Mouse (Mus musculus) testis, postnatal 14 days (tissue): ENCODE data around the gene Gm15557.
A peak's percentile ranks its signal among the peaks of the same experiment; 100 is the strongest.
"Not testable (repeated sequence)": the region's sequence is repeated elsewhere in the genome, so short reads cannot be mapped to it uniquely, and the experiment has no call there.

ENCODE experiments used
- DNase-seq: peaks from one replicate; pipeline ENCODE4 v3.0.0; 2021; ENCODE audit warnings: low spot score

Gene Gm15557

DNA sequence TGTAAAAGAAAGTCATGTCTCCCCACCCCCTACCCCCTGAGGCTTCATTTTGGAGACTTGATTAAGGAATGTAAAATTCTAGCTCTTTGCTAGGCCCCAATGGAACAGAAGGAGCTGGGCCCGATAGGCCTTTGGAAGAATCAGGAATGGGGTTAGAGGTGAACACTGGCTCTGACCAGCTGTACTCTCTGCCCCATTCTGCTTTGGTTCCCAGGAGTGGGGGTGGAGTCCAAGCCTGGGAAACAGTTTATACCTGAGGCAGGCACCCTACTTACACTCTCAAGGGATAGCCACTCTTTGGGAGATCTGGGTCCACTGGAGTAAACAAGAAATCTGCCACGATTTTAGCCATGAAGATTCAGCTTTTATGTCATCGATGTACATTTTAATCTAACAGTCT is at the start of gene Gm15557:
Gene Gm15557 (plus strand): TSS at position 48 of the 400 bp plus-strand sequence.
- no peak for DNase-seq

DNA sequence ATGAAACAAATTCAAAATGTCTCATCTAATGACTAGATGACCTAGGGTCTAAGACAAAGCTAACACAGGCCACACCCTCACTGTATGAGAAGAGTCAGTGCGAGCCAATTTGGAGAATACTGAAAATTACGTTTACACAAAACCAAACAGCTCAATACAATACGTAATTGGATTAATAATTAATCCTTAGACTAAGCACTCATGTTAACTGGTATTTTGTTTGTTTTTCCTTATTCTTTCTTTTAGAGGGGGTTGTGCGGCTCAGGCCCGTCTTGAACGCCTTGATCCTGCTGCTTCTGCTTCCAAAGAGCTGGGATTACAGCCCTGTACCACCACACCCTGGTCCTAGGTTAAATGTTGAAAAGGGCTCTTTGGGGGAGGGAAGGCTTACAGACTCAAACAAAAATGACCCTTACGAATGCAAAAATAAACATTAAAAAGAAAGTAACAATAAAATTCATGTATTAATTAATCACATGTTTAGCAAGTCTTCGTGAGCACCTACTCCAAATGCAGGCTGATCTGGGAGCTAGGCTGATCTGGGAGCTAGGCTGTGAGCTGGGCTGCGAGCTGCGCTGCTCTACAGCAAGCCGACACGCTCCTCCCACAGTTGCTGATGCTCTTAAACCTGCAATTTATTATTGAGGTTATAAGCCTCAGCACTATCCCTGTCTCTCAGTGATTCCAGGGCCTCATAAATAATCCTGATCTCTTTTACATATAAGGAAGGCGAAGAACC is 46.1 kb upstream of the Gm15557 start:
- no peak for DNase-seq

DNA sequence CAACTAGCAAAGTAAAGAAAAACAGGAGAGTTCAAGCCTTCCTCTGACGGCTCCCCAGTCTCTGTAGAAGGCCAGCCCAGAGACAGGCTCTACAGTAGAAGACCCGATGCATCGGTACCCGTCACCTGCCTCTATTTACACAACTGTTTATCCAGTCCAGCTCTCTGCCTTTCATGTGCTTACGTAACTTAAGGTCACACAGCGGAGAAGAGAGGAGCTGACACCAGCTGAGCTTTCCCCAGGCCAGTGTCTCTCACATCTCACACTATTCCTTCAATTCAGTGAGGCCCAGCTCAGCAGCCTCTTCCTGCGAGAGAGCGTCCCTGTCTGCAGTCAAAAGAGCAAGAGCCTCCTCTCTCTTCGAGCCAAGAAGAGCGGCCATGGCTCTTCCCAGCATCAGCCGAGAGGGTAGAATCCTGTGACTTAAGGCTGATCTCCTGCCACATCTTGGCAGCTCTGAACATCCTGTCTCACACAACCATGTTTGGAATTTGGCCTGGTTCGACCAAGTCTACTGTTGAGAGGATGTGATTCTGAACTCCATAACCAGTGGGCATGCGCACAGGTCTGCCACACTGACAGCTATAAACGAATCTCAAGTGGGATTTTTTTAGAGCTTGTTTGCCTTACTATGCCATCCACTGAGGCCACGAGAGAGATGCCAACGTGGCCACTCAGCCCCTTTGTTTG is 45.3 kb upstream of the Gm15557 start:
- no peak for DNase-seq

DNA sequence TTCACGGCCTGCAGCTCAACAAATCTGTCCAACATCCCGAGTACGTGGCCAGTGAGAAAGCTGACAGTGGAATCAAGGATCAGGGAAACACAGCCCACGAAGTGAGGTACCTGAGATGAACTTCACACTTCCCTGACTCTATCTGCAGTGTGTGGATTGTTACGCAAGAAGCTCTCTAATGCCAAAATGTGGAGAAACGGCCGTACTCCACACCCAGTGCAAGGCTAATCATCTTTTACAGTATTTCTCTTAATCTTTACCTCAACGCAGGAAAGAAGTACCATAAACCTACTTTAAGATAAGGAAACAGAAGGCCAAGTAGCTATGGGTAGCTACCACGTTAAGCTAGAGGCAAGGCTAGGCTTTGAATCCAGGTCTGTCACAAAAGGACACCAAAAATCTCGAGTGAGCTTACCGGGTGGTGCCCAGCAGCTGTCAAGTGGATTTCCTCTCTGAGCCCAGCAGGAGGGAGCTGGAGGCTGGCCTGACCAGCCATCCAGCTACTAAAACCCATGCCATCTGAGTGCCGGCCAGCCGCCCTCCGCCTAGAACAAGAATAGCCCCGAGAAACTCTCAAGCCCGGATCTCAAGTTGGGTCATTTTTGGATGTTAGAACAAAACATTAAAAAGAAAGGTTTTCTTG is 37.4 kb upstream of the Gm15557 start:
- DNase-seq, result no peak

DNA sequence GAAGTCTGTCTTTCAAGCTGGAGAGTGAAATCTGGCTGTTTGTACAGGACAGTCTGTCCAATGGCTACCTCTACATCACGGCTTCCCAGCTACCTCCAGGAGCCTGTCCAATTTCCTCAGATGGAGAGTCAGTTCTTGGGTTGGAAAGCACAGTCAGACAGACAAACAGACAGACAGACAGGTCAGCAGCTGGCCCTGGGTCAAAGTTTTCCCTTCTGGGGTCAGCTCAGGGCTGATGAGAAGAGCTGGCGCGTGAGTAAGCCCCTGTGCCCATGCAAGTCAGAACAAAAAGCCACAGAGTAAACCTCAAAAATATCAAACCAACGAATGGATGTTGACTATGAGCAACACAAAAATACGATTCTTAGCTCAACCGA is 36.9 kb upstream of the Gm15557 start:
- no peak for DNase-seq

DNA sequence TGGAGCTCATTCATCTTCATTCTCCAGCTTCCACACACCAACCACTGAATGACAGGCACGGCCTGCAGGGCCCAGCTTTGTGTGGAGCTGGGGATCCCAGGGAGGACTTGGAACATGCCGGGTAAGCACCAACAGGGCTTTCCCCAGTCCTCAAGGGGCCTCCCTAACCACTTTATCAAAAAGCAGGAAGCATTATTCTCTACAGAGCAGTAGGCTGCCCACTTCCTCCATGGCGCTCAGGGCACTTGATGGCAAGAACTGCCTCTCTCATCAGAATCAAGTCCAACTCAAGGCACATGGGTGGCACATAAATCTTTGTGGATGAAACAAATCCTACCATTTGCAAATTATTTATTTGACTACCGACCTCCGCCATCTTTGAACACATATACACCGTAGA is 25.8 kb upstream of the Gm15557 start:
- DNase-seq, result no peak

DNA sequence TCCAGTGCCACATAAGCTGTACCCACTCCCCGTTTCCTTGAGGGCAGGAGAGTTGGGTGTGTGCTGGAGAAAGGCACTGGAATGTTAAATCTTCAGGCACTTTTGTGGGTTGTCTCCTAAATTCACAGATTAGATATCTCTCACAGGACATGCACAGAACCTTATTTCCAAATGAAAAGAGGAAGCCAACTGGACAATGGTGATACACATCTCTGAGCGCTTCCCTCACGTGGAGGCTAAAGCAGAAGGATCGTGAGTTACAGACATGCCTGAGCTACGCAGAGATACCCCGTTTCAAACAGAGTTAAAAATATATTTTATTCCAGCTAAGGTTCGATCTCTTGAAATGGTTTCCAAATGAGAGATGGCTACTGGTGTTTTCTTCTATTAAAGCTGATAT is 17.4 kb upstream of the Gm15557 start:
- no peak for DNase-seq

DNA sequence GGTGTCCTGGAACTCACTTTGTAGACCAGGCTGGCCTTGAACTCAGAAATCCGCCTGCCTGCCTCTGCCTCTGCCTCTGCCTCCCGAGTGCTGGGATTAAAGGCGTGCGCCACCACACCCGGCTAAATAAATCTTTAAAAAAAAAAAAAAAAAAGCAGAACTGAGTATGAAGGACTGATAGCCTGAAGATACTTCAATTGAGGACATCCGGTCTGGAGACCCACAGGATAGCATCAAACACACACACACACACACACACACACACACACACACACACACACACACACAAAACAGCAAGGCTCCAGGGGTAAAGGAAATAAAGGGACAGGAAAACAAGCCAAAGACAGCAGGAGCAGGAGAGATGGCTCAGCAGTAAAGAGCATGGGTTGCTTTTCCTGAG is 15.3 kb upstream of the Gm15557 start:
- not testable (repeated sequence) for DNase-seq

DNA sequence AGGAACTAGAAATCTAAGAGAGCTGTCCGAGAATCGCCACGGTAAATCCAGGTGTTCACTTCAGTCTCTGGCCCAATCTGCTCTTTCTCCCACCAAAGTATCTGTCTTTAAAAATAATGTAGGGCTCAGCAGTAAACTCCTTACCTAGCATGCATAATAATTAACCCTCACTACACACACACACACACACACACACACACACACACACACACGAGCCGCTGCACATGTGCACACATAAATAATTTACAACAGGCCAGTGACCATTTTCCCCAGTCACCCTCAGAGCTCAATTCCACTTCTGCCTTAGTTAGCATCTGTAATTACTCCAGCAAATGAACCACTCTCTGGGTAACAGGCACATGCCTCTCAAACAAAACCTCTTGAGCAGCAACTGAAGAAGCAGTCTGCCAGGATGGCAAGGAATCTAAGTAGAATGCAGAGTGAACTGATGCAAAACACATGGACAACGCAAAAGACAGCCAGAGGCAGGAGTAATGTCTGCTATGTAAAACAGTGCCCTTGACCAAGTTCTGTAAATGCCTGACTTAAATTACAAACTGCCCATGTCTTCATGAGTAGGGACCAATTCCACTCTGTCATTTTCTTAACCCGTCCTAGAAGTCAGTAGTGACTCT is 11.7 kb upstream of the Gm15557 start:
- no peak for DNase-seq

DNA sequence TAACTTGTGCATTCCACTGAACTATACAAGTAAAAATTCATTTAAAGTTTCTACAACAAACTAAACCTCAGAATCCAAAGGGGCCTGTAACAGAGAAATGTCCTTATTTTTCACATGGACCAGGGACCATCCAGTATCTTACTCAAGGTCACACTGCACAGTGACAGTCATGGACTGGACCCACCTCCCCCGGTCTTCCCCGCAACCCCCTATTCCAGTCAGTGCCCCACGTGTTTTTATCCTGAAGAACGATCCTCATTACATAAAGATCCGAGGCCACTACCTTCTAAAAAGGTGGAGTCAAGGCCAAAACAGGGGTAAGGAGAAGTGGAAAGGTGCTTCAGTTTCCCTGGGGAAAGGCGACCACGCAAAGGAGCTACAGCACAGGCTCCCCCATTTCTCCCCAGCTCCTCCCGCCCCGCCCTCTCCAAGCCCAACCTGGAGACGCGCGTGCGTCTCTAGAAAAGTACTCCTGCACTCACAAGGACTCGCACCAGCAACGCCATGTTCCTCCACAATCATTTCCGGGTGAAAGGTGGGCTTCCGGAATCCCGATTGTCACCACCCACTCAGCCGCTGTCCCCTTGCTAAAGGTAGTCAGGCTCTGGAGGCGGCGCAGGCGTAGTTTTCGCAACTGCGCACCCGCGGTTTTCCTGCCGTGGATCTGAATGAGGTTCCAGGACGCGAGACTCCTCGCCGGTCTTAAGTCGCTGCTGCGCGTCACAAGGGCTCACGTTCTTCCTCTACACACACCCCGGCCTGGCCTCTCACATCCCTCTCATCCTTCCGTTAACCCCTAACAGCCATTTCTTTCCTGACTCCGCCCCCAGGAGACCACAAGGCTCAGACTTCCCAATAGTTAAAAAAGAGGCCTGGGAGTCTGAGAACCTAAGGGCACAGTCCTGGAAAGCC is 10.7 kb upstream of the Gm15557 start, which contains the start of gene Uqcc1:
Gene Uqcc1 (minus strand): TSS at position 780 of the 912 bp plus-strand sequence.
- DNase-seq, result peak; percentile 90

DNA sequence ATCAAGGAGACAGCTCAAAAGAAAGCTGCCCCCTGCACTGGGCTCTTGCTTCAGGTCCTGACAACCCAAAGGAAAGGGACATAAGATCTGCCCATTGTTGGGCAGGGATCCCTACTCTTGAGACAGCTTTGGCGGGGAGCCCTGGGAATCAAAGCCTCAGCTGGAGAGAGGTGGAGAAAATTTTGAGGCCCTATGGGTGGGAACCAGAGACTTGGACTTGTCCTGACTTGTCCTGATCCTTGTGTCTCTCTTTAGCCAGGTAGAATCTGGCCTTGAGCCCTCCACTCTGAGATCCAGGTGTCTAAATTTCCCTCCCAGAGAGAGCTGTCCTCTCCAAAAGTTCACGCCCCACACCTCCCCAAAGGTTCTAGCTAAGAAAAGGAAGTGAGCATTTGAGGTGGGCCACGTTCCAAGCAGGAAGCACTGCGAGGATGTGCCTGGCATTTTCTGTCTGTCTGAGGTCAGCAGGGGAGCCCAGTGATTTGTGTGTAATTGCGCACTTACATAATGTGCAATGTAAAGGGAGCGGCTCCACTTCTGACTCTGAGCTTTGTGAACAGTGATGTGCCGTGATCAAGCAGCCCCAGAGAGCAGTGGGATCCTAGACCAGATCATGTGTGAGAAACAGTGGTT is 515 bp upstream of the Gm15557 start:
- no peak for DNase-seq

DNA sequence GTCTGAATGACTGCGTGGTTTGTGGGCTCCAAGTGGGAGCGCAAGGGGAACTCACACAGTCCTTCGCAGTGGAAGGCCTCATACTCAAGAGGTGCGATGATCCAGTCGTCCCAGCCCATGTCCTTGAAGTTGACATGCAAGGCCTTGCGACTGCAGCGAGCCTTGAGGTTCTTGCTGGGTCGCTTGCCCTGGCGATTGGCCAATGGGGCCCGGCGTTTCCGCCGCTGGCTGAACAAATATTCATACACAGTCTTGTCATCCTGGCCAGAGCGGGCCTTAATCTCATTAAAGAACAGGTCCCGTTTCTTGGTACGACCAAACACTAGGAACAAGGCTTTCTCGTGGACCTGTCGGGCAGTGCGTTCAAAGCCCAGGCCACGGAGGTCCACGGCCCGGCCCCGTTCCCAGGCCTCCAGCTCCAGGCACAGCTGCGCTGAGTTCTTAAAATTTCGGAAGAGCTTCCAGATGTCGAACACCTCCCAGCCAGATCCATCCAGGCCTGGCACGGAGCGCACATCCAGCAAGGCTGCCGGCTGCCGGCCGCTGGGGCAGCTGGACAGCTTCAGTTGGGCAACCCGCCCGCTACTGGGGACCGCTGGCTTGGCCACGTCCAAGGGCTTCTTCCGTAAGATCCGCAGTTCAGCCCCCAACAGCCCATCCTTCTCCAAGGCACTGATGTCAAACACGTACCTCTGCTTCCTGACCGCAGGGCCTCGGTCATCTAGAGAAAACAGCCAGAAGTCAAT is 1.3 kb downstream of the Gm15557 start:
- no peak for DNase-seq

DNA sequence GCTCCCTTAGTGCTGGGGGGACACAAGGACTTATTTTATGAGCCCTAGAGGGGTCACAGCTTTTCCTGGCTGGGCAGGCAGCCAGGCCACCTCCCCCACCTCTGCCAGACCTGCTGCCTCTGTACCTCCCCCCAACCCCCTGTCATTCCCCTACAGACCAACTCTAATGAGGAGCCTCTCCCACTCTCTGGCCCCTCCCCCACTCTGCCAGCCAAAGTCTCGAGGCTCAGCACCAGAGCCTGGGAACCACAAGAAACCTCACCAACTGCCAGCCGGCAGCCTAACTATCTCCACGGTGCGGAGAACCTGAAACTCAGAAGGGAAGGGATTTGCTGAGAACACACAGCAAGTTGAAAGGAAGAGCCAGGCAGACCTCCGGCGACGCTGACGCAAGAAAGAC is 2.9 kb downstream of the Gm15557 start:
- DNase-seq, result no peak

DNA sequence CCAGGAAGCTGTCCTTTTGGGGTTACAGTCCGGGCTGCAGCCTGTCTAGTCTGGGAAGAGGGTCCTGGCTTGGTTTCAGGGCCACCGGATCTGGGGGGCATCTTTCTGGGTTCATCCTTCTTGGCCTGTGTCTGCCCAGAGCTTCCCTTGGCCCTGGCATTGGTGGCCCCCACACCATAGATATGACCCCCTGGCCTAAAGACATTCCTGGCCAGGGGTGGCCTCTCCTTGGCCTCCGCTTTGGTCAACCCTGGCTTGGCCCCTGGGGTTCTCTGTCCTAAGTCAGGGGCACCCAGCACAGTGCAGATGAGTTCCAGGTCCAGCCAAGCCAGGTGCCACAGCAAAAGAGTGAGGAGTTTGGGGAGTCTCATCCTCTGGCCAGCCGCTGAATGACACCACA is 4.2 kb downstream of the Gm15557 start:
- no peak for DNase-seq

DNA sequence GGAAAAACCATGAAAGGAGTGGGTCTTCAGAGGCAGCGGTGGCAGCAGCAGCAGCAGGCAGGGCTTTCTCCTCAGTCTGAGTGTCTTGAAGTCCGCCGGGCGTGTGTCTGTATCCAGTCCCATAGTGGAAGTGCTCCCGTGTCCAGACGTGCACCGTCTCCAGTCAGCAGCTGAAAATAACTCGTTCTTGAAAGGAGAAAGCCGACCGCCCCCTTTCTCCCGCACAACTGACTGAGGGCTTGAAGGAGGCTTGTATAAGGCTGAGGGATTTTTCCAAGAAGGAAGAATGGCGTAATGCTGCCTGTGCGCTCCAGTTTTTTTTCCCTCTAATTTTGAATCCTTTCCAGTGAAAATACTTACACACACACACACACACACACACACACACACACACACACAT is 4.6 kb downstream of the Gm15557 start, which contains the start of gene Gdf5:
Gene Gdf5 (minus strand): TSS at position 244 of the 400 bp plus-strand sequence.
- DNase-seq, result no peak

DNA sequence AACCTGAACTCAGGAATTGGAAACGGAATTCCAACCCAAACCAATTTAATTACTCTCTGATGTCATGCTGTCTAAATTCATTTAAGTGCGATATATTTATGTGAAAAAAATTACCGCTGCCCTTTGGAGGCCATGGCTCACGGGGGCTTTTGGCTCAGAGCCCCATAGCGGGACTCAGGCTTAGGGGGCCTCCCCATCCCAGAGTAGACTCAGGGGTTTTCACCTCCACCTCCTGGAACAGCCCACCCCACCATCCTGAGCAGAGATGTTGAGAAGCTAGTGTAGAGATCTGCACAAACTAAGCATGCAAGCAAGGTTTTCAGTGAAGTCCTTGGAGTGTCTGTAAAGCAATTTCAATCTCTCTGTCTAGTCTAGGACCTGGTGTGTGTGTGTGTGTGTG is 5.1 kb downstream of the Gm15557 start:
- DNase-seq, result no peak

DNA sequence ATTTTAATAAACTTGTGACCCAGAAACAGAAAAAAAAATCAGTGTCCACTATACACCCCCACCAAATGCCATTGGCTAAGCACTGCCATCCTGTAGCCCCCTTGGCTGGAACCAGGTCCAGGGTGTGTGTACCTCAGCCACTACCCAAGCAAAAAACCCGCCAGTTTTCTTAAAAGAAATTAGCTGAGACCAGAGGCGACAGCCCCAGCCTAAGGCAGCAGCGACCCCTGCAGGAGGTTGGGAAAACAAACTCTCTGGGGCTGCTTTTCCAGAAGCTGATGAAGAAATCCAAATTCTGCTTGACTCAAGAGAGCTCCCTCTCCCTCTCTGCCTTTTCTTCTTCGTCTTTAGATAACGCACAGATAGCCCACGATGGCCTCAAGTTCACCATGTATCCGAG is 5.5 kb downstream of the Gm15557 start:
- DNase-seq, result no peak

DNA sequence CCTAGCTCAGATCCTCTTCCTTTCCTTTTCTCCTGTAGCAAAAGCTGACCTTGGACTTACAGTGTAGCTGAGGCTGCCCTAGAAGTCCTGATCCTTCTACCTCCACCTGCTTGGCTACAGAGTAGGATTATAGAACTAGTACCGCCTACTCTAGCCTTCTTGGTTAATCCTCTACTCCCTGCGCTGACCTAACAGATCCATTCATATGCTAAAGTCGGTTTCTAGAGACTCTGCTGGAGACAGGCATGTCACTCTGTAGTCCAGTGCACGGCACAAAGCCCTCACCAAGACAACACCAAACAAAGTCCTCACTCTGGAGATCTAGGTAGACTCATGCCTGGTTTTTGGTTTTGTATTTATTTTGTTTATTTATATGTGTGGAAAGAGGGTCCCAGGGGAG is 6.0 kb downstream of the Gm15557 start:
- DNase-seq, result no peak

DNA sequence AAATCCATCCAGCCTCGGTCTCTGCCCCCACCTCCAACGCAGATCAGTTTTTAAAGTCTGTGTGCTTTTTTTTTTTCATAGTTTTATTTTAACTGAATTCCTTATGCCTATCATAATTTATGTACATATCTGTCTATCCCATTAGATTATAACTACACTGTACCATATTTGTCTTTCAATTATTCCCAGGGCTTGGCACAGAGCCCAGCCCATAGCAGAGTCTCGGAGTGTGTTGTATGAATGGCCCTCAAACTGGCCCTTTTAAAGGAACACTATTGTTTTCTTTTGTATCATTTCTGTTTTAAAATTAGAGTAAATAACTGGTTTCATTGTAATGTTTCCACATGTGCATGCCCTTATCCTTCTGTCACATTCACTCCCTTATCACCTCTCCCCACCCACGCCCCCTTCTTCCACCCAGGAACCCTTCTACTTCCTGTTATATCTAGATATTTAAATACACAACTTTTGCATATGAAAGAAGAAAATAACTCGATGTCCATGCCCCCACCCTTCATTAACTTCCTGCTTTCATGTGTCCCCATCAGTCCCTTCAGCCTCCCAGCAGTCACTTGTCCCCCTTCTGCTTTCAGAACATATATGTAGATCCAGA is 7.0 kb downstream of the Gm15557 start:
- DNase-seq, result no peak

DNA sequence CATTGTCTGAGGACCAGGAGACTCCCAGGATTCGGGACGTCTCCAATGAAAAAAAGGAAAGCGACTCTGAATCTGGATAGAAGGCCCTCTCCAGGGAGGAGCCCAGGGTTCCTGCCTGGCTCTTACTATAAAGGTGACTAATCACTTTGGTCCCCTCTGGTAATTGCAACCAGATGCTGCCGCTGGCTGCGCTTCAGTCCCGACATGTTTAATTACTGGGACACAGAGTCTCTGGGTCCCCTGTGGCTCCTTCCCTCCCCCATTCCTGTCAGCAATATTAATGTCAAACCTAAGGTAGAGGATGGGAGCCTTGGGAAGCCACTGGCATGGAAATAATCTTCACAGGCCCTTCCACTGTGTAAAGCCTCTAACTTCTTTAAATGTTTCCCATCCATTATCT is 8.8 kb downstream of the Gm15557 start:
- no peak for DNase-seq
